ENCODE assay signal across 7 mouse cellular contexts in the genomic region with DNA sequence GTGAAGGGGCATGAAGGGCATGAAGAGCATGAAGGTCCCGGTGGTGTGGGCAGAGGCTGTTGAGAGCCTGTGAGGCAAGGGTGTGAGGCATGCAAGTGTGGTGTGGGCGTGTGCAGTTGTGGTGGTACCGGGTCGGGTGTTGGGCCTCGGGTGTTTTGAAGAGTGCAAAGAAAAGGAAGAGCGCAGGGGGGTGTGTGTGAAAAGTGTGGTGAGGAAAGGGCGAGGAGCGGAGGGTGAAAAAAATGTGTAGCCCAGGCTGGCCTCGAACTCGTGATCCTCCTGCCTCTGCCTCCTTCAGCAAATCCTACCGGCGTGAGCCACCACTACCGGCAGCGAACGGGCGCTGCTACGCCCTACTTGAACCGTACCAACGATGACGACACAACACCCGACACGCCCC. TPM values are rescaled to one million over a fixed set of nuclear protein-coding genes. Genes with fewer than 3 reads are reported as not detected.
DNase-seq lines count a peak whose midpoint lies in the region; ATAC-seq and TF ChIP-seq lines count a peak whose summit lies in the region.
"Not testable (repeated sequence)": the region's sequence is repeated elsewhere in the genome, so short reads cannot be mapped to it uniquely, and the experiment has no call there.

No protein-coding gene starts in this region.

- not testable (repeated sequence) for TF ChIP-seq RAD21 in MEL (IDR thresholded peaks at IDR 0.05; ENCODE audit: low read depth, low read length)

- not testable (repeated sequence) for H3K4me1 ChIP-seq in MEL (ENCODE audit: control insufficient read depth in 1 of 2, insufficient read depth in 2 of 2, low read length in 2 of 2); cerebellum, adult 2 months (ENCODE audit: control insufficient read depth, insufficient read depth, low read length); forebrain, embryonic 13.5 days; hindbrain, embryonic 15.5 days (replicated peaks); midbrain, embryonic 16.5 days (ENCODE audit: control insufficient read depth, insufficient read depth, low read length); olfactory bulb, adult 2 months (ENCODE audit: control insufficient read depth, insufficient read depth, low read length)

- H3K79me2 ChIP-seq in MEL (ENCODE audit: control insufficient read depth, insufficient read depth, low read length, poor library complexity) = not testable (repeated sequence)

- not testable (repeated sequence) for H3K4me3 ChIP-seq in MEL (ENCODE audit: control insufficient read depth in 1 of 2, insufficient read depth in 1 of 2, low read depth in 2 of 2, low read length in 2 of 2); cerebellum, adult 2 months (replicated peaks; ENCODE audit: insufficient read depth, low read depth, low read length); forebrain, embryonic 13.5 days; hindbrain, embryonic 15.5 days; midbrain, embryonic 16.5 days (ENCODE audit: low read depth, low read length)
- H3K4me3 ChIP-seq in olfactory bulb, adult 2 months (ENCODE audit: insufficient read depth, low read depth, low read length) = 0 out of 2 replicates have a peak overlapping the region, but pooled peaks have one; percentile 10

- ATAC-seq in forebrain, embryonic 13.5 days = 0 out of 2 replicates have a peak, but pooled peaks have one; percentile 30
- ATAC-seq in hindbrain, embryonic 15.5 days (ENCODE audit: low FRiP score, low read depth) = peak; percentile 61
- peak; percentile 39; the same call in 1 of the 2 replicates for ATAC-seq in midbrain, embryonic 16.5 days

- H3K9me3 ChIP-seq in MEL (replicated peaks; ENCODE audit: insufficient read depth, low read length); forebrain, embryonic 13.5 days (replicated peaks); hindbrain, embryonic 15.5 days; midbrain, embryonic 16.5 days (replicated peaks; ENCODE audit: control insufficient read depth, low read length, poor library complexity, severe bottlenecking): not testable (repeated sequence)

- not testable (repeated sequence) for TF ChIP-seq EP300 in MEL (IDR thresholded peaks at IDR 0.05; ENCODE audit: low read depth in 1 of 2, low read length in 2 of 2)

- H3K4me2 ChIP-seq in forebrain, embryonic 13.5 days; hindbrain, embryonic 15.5 days; midbrain, embryonic 16.5 days (ENCODE audit: low read length): not testable (repeated sequence)

- TF ChIP-seq CTCF in MEL (IDR thresholded peaks at IDR 0.05 in 2 of 3, conservative IDR thresholded peaks at IDR 0.05 in 1 of 3; ENCODE audit: control insufficient read depth in 1 of 3, insufficient read depth in 1 of 3, low read depth in 2 of 3, low read length in 3 of 3, poor library complexity in 1 of 3, severe bottlenecking in 1 of 3); cerebellum, adult 2 months (IDR thresholded peaks at IDR 0.05; ENCODE audit: borderline replicate concordance, insufficient read depth, low read depth, low read length); olfactory bulb, adult 2 months (IDR thresholded peaks at IDR 0.05; ENCODE audit: insufficient read depth, low read depth, low read length): not testable (repeated sequence)

- not testable (repeated sequence) for TF ChIP-seq POLR2A in MEL (IDR thresholded peaks at IDR 0.05; ENCODE audit: control insufficient read depth in 1 of 2, insufficient read depth in 1 of 2, low read depth in 1 of 2, low read length in 2 of 2, poor library complexity in 1 of 2); cerebellum, adult 2 months (IDR thresholded peaks at IDR 0.05; ENCODE audit: borderline replicate concordance, insufficient read depth, low read length); olfactory bulb, adult 2 months (IDR thresholded peaks at IDR 0.05; ENCODE audit: insufficient read depth, low read depth, low read length)

- H3K9ac ChIP-seq in MEL (ENCODE audit: control insufficient read depth, low read depth, low read length, poor library complexity, severe bottlenecking); forebrain, embryonic 13.5 days; hindbrain, embryonic 15.5 days; midbrain, embryonic 16.5 days (ENCODE audit: low read depth, low read length): not testable (repeated sequence)

- not testable (repeated sequence) for H3K27ac ChIP-seq in MEL (ENCODE audit: control insufficient read depth, low read depth, low read length); cerebellum, adult 2 months (ENCODE audit: insufficient read depth, low read length); forebrain, embryonic 13.5 days; hindbrain, embryonic 15.5 days (replicated peaks); midbrain, embryonic 16.5 days (ENCODE audit: low read length); olfactory bulb, adult 2 months (ENCODE audit: insufficient read depth, low read depth, low read length)

- DNase-seq in MEL (ENCODE audit: low read depth, low spot score) = not testable (repeated sequence)
- peak; percentile 7 to 20 for DNase-seq in cerebellum, adult 2 months
- DNase-seq in lung, postnatal 10 days = peak; percentile 0

- not testable (repeated sequence) for H3K36me3 ChIP-seq in MEL (ENCODE audit: control insufficient read depth in 1 of 2, insufficient read depth in 2 of 2, low read length in 2 of 2); forebrain, embryonic 13.5 days (ENCODE audit: poor library complexity, severe bottlenecking); hindbrain, embryonic 15.5 days; midbrain, embryonic 16.5 days (ENCODE audit: control insufficient read depth, insufficient read depth, low read length)

- WGBS in cerebellum, adult 2 months = 0% methylated on average over 11 of the region's 22 CpGs
- 4% methylated on average over 11 of the region's 22 CpGs for WGBS in forebrain, embryonic 13.5 days
- WGBS in hindbrain, embryonic 15.5 days = 5% methylated on average over 9 of the region's 22 CpGs
- WGBS in midbrain, embryonic 16.5 days = 8% methylated on average over 4 of the region's 22 CpGs
- 3% methylated on average over 12 of the region's 22 CpGs for WGBS in olfactory bulb, adult 2 months

- H3K27me3 ChIP-seq in MEL (ENCODE audit: control insufficient read depth in 1 of 2, insufficient read depth in 2 of 2, low read length in 2 of 2); cerebellum, adult 2 months (ENCODE audit: control insufficient read depth, insufficient read depth, low read length); forebrain, embryonic 13.5 days; hindbrain, embryonic 15.5 days; midbrain, embryonic 16.5 days (ENCODE audit: control insufficient read depth, insufficient read depth, low read depth, low read length): not testable (repeated sequence)

TF ChIP-seq in MEL, 35 proteins besides CTCF, POLR2A, EP300 and RAD21:
- TF ChIP-seq TBP (IDR thresholded peaks at IDR 0.05; ENCODE audit: low read depth, low read length) = peak; percentile 47; the same call in 1 of the 2 replicates

RNA-seq across cellular contexts. Expression of a gene that starts 55.8 kb away (rescaled TPM):
- total RNA-seq in MEL (2012; rRNA removed) = 95.0 and 112 TPM in 2 replicates
- polyA plus RNA-seq in MEL (2012; ENCODE audit: insufficient read depth in 1 of 2, insufficient read length in 2 of 2, low read depth in 1 of 2, low replicate concordance in 2 of 2, missing spikeins in 1 of 2) = 10 to 100 TPM in 1 of 2 experiments, not detected in 1; 91.4 TPM
- 30.1 and 31.9 TPM in 2 replicates for polyA plus RNA-seq in cerebellum, adult 2 months (2012; rRNA removed)
- 167 and 173 TPM in 2 replicates for polyA plus RNA-seq in forebrain, embryonic 13.5 days (2015; fragmentation: Nextera tagmentation; extraction: Ambion mirVana)
- polyA plus RNA-seq in hindbrain, embryonic 15.5 days (2015; fragmentation: Nextera tagmentation; extraction: Ambion mirVana) = 150 and 163 TPM in 2 replicates
- polyA plus RNA-seq in midbrain, embryonic 16.5 days (2015; fragmentation: Nextera tagmentation; extraction: Ambion mirVana) = 147 and 150 TPM in 2 replicates
- not detected in 2 replicates for polyA plus RNA-seq in olfactory bulb, adult 2 months (2012; ENCODE audit: insufficient read depth, insufficient read length, low replicate concordance, missing spikeins)
